Mouse (Mus musculus) c-Kit-positive CD71-positive TER-119-positive erythroid progenitor cells, embryonic 14.5 days (primary cell): ENCODE measurements around the gene Osbp2.

Experiments
- DNase-seq: peaks from one replicate; pipeline ENCODE4 v3.0.0-alpha.2; 2013; ENCODE audit warnings: low spot score

The Osbp2 gene

GRCm38 (mm10) chr11:3862661-3863453, 846 bp downstream of the Osbp2 start:
- no peak for DNase-seq

- DNase-seq, result no peak
Measured at GRCm38 (mm10) chr11:3860361-3860760, 3.3 kb downstream of the Osbp2 start.

- DNase-seq, result no peak
Measured at GRCm38 (mm10) chr11:3859778-3860177, 3.9 kb downstream of the Osbp2 start.

- no peak for DNase-seq
Measured at GRCm38 (mm10) chr11:3857902-3858301, 5.8 kb downstream of the Osbp2 start.

GRCm38 (mm10) chr11:3855846-3856245, 7.9 kb downstream of the Osbp2 start:
- no peak for DNase-seq

- DNase-seq, result no peak
Measured at GRCm38 (mm10) chr11:3854156-3854555, 9.5 kb downstream of the Osbp2 start.

- DNase-seq, result no peak
Measured at GRCm38 (mm10) chr11:3853481-3854034, 10.1 kb downstream of the Osbp2 start.

- no peak for DNase-seq
Measured at GRCm38 (mm10) chr11:3853031-3853430, 10.7 kb downstream of the Osbp2 start.

- no peak for DNase-seq
Measured at GRCm38 (mm10) chr11:3851872-3852271, 11.8 kb downstream of the Osbp2 start.

- DNase-seq, result no peak
Measured at GRCm38 (mm10) chr11:3850746-3851277, 12.9 kb downstream of the Osbp2 start.

- DNase-seq, result no peak
Measured at GRCm38 (mm10) chr11:3850315-3850614, 13.4 kb downstream of the Osbp2 start.

GRCm38 (mm10) chr11:3849469-3850314, 14.0 kb downstream of the Osbp2 start:
- no peak for DNase-seq

- DNase-seq, result no peak
Measured at GRCm38 (mm10) chr11:3846351-3846750, 17.4 kb downstream of the Osbp2 start.

- DNase-seq, result no peak
Measured at GRCm38 (mm10) chr11:3843943-3844734, 19.6 kb downstream of the Osbp2 start.

- DNase-seq, result no peak
Measured at GRCm38 (mm10) chr11:3835271-3835670, 28.4 kb downstream of the Osbp2 start.

- peak; percentile 12 for DNase-seq
Measured at GRCm38 (mm10) chr11:3834421-3835098, 29.1 kb downstream of the Osbp2 start.

- DNase-seq, result no peak
Measured at GRCm38 (mm10) chr11:3833544-3834420, 29.9 kb downstream of the Osbp2 start.

GRCm38 (mm10) chr11:3832193-3832901, 31.4 kb downstream of the Osbp2 start:
- DNase-seq, result no peak

- DNase-seq, result no peak
Measured at GRCm38 (mm10) chr11:3829736-3830135, 34.0 kb downstream of the Osbp2 start.

- no peak for DNase-seq
Measured at GRCm38 (mm10) chr11:3824138-3824537, 39.6 kb downstream of the Osbp2 start.
